Mouse (Mus musculus) left cerebral cortex, postnatal 25 days (tissue): ENCODE measurements around the gene Zfp46. TPM values are rescaled to one million over a fixed set of nuclear protein-coding genes. Genes with fewer than 3 reads are reported as not detected.

ENCODE experiments used
- DNase-seq, 2 experiments: peaks; one replicate each; pipeline ENCODE4 v3.0.0; 2022; ENCODE audit warnings: low spot score in 2 of 2, mixed read lengths in 1 of 2
- intact Hi-C: fragments of 180-260 bp; cut with DNase I; formaldehyde crosslinking; loops from one replicate; pipeline ENCODE4 v1.15.1; 2025
- total RNA-seq, 2 experiments: library from RNA; stranded (reverse); gene quantifications; 2 replicates each; pipeline ENCODE4 v1.2.3; 2021

Zfp46 gene
- total RNA-seq, 2 experiments from 2014 or later, result 54.6 to 64.2 TPM

- intact Hi-C loops, result no loop called here
- DNase-seq, result no peak
These were observed 19.7 kb downstream of the Zfp46 start for GRCm38 (mm10) chr4:136304181-136304580.

GRCm38 (mm10) chr4:136308355-136308754 is 23.9 kb downstream of the Zfp46 start:
- intact Hi-C loops, result no loop called here

GRCm38 (mm10) chr4:136309780-136310179 is 25.3 kb downstream of the Zfp46 start:
- intact Hi-C loops, result loop anchor here (2.0 kb wide), 1 partner anchor 25 kb away; the partner anchor contains the start of gene Zfp46
- no peak for DNase-seq

More at GRCm38 (mm10) chr4:136308355-136308754, 23.9 kb downstream of the Zfp46 start:
- no peak for DNase-seq

GRCm38 (mm10) chr4:136310229-136311041 is 26.0 kb downstream of the Zfp46 start, which contains the start of gene Hnrnpr:
TSS of gene Hnrnpr (plus strand) at chr4:136310942.
- intact Hi-C loops, result loop anchor here (2.0 kb wide), 1 partner anchor 26 kb away; the partner anchor contains the start of gene Zfp46
- peak; percentile 99 for DNase-seq

GRCm38 (mm10) chr4:136311042-136311999 is 26.8 kb downstream of the Zfp46 start:
- intact Hi-C loops, result loop anchor here (2.0 kb wide), 1 partner anchor 27 kb away; the partner anchor contains the start of gene Zfp46
- DNase-seq, result no peak

- DNase-seq, result no peak
- intact Hi-C loops, result no loop called here
These were observed 28.1 kb downstream of the Zfp46 start for GRCm38 (mm10) chr4:136312616-136313015.

GRCm38 (mm10) chr4:136317667-136318066 is 33.2 kb downstream of the Zfp46 start:
- no peak for DNase-seq
- intact Hi-C loops, result no loop called here

- intact Hi-C loops, result loop anchor here (5.0 kb wide), 1 partner anchor 118 kb away; no protein-coding TSS in a partner anchor
These were observed 35.5 kb downstream of the Zfp46 start for GRCm38 (mm10) chr4:136320016-136320415.

GRCm38 (mm10) chr4:136324226-136324625 is 39.7 kb downstream of the Zfp46 start:
- intact Hi-C loops, result loop anchor here (2.0 to 5.0 kb wide), 2 partner anchors 63 to 122 kb away; no protein-coding TSS in a partner anchor
- no peak for DNase-seq

More at GRCm38 (mm10) chr4:136320016-136320415, 35.5 kb downstream of the Zfp46 start:
- no peak for DNase-seq

- intact Hi-C loops, result no loop called here
- DNase-seq, result no peak
These were observed 42.8 kb downstream of the Zfp46 start for GRCm38 (mm10) chr4:136327238-136327637.

GRCm38 (mm10) chr4:136328115-136328514 is 43.6 kb downstream of the Zfp46 start:
- intact Hi-C loops, result no loop called here

GRCm38 (mm10) chr4:136331709-136332108 is 47.2 kb downstream of the Zfp46 start:
- intact Hi-C loops, result no loop called here
- DNase-seq, result no peak

More at GRCm38 (mm10) chr4:136328115-136328514, 43.6 kb downstream of the Zfp46 start:
- no peak for DNase-seq

GRCm38 (mm10) chr4:136333191-136333590 is 48.7 kb downstream of the Zfp46 start:
- no peak for DNase-seq
- intact Hi-C loops, result no loop called here

- intact Hi-C loops, result no loop called here
- no peak for DNase-seq
These were observed 50.6 kb downstream of the Zfp46 start for GRCm38 (mm10) chr4:136335065-136335464.

GRCm38 (mm10) chr4:136337129-136337528 is 52.6 kb downstream of the Zfp46 start:
- DNase-seq, result no peak
- intact Hi-C loops, result no loop called here

Other genes with a start within 250 kb of the Zfp46 start
- gene Rpl11, start 231.3 kb upstream of the Zfp46 start, total RNA-seq, result 100 to 1,000 TPM; 233 to 241 TPM
- gene Id3, start 141.2 kb upstream of the Zfp46 start, total RNA-seq, result 10 to 100 TPM; 37.5 to 39.2 TPM
- 1 to 10 TPM in 1 of 2 experiments, under 1 TPM in 1; 0.66 to 1.2 TPM for gene E2f2, start 112.3 kb upstream of the Zfp46 start, total RNA-seq
- gene Asap3, start 78.3 kb upstream of the Zfp46 start, total RNA-seq, result 1 to 10 TPM; 3.1 to 3.2 TPM
- gene Tcea3, start 37.0 kb upstream of the Zfp46 start, total RNA-seq, result under 1 TPM; 0.57 to 0.76 TPM
- gene Hnrnpr, start 26.3 kb downstream of the Zfp46 start, total RNA-seq, result 10 to 100 TPM; 81.8 to 83.5 TPM
- gene Htr1d, start 138.8 kb downstream of the Zfp46 start, total RNA-seq, result 1 to 10 TPM; 3.8 to 7.4 TPM
- gene 6030445D17Rik, start 177.6 kb downstream of the Zfp46 start, total RNA-seq, result under 1 TPM; 0.34 to 0.43 TPM
- 10 to 100 TPM; 80.2 to 85.7 TPM for gene Luzp1, start 185.1 kb downstream of the Zfp46 start, total RNA-seq